Mouse (Mus musculus): ENCODE data around the gene Tmem161a.

Tmem161a gene

GRCm38 (mm10) chr8:70172043-70172681, at the start of gene Tmem161a:
Gene Tmem161a (plus strand): TSS chr8:70172356.
- DNase-seq, result peak; percentile 91 to 95

DNA sequence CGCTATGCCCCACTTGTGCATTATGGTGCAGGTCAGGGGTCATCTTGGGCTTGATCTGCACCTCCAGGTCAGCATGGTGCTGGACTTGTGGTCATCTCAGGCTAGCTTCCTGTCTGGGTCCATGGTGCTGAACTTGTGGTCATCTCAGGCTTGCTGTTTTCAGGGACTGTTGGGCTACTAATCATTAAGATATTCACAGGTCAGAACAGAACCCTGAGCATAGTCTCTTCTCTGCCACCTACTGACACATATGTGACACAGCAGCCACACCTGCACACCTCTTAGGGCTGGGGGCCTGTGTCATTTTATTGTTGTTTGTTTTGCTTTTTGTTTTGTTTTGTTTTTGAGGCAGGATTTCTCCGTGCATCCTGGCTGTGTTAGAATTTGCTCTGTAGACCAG, 49.3 kb upstream of the Tmem161a start:
- DNase-seq, result peak in 1 of 2 experiments; percentile 33

GRCm38 (mm10) chr8:70124992-70125391, 47.2 kb upstream of the Tmem161a start:
- no peak for DNase-seq

DNA sequence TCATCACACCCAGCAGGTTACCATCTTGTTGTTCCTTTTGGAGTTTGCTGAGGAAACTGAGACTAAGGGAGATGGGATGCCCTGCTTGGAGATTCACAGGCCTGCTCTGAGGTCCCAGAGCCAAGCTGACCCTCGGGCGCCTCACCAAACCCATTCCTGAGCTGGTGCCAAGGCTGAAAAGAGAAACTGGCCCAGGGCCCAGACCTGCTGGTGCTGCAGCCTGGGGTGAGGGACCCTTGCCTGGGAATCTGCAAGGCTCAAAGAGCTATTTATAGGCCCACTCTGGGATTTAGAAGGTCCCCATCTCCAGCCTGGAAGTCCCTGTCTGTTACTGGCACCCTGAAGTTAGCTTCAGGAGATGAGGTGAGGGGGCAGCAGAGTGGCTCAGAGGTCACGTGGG, 43.7 kb upstream of the Tmem161a start:
- peak in 1 of 2 experiments; percentile 28 for DNase-seq

- DNase-seq, result peak; percentile 47
Measured at GRCm38 (mm10) chr8:70129309-70129952, 42.7 kb upstream of the Tmem161a start.

DNA sequence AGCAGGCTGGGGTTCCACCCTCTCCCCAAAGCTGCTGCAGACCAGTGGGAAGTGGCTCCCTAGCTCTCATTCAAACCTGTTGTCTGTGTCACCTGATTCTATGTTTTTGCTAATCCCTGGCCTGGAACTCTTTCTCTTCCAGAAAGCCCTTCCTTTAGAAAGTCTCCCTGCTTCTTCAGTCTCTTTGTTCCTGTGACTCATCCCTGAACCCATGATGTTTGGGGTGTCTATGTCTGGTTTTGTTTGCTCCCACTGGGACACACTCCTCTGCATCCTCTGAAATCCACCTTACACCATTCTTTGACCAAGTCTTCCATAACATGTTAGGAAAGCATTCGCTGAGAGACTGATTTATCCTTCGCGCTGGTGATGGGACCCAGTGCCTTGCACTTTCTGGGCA, 42.1 kb upstream of the Tmem161a start:
- no peak for DNase-seq

- DNase-seq, result peak; percentile 85 to 88
Measured at GRCm38 (mm10) chr8:70131166-70131883, 40.8 kb upstream of the Tmem161a start, which contains the start of gene Nr2c2ap. Gene Nr2c2ap (plus strand): TSS chr8:70131333.

DNA sequence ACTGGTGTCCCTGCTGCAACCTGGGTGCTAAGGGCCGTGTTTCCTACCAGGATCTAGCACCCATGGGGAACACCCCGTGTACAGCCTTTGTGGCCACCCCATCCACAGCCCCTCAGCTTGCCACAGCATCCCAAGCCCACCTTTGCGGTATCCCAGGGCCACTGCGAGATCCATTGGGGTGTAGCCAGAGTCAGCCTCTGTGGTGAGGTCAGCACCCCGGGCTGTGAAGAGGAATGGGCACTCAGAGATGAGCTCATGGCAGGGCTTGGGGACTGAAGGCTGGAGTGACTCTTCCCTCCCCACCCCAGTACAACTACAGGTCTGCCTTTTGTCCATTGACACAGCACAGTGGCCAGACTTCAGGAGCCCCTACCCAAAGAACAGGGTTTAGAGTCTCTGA, 38.1 kb upstream of the Tmem161a start:
- DNase-seq, result no peak

GRCm38 (mm10) chr8:70134931-70135330, 37.2 kb upstream of the Tmem161a start:
- DNase-seq, result no peak

- DNase-seq, result no peak
Measured at GRCm38 (mm10) chr8:70136591-70136990, 35.6 kb upstream of the Tmem161a start.

GRCm38 (mm10) chr8:70137890-70138289, 34.3 kb upstream of the Tmem161a start:
- no peak for DNase-seq

- DNase-seq, result peak; percentile 99
Measured at GRCm38 (mm10) chr8:70139026-70139857, 32.9 kb upstream of the Tmem161a start, which contains the start of the genes Rfxank, Borcs8 and Mef2b. Gene Rfxank (minus strand): TSS chr8:70139154. Gene Borcs8 (plus strand): TSS chr8:70139499. Gene Mef2b (plus strand): TSS chr8:70139711.

- DNase-seq, result no peak
Measured at GRCm38 (mm10) chr8:70139981-70140380, 32.2 kb upstream of the Tmem161a start.

DNA sequence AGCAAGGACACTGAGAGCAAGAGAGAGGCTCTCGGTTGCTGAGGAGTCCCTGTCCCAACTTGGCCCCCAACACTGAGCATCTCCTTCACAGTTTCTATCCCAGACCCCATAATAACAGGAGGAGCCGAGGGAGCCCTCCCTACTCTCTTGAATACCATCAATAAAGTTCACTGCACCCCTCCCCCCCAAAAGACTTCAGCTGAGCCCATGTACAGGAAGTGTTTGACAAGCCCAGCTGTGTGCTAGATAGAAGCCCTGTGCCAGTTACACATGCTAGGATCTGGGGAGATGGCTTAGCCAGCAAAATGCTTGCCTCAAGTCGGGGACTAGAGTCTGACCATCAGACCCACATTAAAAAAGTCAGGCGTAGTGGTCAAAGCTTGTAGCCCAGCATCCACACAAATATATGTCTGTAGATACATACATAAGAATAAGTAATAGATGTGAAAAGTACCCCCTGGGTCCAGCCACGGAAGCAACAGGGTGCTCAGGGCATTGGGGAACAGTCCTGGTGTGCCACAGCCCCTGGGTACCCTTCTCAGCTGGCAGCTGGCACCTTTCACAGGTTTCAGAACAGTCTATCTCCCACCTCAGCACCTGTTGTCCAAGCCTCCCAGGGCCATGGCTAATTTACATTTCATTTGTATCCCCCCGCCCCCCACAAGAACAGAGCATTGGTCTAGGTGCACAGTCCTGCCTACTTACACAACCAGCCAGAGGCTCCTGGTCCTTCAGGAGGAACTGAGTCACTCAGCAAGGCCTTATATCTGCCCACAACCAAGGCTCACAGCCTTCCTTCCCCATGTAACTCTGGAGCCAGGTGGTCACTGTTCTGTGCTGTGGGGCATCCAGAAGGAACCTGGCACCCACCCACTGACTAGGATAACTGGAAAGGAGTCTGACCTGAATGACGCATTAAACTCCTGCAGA, 24.2 kb upstream of the Tmem161a start:
- DNase-seq, result no peak

DNA sequence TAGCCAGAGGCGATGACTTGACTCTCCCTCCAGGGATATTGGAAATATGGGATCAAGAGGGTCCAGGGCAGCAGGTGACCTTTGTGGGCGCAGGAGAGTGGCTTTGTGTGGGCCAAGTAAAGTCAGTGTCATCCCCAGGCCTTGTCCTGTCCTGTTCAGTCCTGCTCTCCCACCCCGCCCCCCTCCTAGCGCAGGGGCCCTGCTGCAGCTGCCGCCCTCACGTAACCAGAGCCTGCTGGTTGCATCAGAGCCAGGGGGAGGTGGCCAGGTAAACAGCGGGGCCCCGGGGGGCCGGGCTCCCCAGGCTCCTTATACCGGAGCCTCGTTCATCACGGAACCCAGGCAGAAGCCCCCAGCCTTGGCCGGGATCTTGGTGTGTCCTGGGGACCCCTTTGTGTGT, 22.0 kb upstream of the Tmem161a start:
- DNase-seq, result no peak

- peak in 1 of 2 experiments; percentile 56 for DNase-seq
Measured at GRCm38 (mm10) chr8:70152537-70153257, 19.5 kb upstream of the Tmem161a start.

DNA sequence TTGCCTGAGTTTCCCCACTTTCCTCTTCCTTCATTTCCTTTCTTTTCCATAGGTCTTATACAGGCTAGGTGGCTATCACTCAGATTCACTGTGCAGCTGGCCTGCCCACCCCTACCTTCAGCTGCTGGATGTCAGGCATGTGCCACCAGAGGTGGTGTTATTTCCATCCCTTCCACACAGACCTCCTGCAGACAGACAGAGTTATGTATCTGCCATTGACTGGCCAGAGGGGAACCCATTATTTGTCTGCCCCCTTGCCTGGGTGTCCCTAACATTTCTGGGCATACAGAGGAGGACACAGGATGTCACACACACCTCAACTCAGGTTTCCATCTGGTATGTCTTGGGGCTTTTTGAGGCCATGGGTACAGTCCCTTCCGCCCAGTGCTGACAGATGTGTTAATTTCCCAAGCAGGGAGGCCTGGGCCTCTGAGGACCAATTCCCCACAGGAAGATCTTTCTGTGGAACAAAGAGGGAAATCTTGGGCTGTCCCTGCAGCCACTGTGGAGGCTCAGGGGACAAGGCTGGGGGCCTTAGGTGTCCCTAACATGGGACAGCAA, 14.8 kb upstream of the Tmem161a start:
- DNase-seq, result no peak

DNA sequence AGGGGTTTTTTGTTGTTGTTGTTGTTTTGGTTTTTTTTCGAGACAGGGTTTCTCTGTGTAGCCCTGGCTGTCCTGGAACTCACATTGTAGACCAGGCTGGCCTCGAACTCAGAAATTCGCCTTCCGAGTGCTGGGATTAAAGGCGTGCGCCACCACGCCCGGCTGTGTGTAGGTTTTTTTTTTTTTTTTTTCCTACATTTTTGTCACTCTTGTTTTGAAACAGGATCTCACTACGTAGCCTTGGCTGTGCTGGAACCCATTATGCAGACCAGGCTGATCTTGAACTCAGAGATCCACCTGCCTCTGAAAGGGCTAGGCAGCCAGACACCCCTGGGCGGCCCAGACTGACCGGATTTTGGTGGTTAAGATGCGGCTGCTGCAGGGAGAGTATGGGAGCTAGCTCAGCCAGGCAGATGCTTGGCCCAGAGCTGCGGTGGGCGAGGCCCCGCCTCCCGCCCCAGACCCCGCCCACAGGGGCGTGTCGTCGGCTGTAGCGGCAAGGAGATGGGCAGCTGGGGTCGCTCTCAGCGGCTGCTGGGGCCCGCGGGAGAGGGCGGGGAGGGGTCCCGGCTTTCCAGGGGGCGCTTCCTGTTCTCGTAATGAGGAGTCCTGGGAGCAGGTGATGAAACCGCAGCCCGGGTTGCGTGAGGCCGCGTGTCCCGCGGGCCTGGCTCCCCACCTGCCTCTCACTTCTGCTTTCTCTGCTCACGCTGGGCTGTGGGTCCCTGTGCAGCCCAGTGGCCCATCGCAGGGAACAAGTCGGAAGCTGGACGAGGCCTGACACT, 13.9 kb upstream of the Tmem161a start:
- peak; percentile 34 to 58 for DNase-seq

- DNase-seq, result no peak
Measured at GRCm38 (mm10) chr8:70159211-70159610, 12.9 kb upstream of the Tmem161a start.

DNA sequence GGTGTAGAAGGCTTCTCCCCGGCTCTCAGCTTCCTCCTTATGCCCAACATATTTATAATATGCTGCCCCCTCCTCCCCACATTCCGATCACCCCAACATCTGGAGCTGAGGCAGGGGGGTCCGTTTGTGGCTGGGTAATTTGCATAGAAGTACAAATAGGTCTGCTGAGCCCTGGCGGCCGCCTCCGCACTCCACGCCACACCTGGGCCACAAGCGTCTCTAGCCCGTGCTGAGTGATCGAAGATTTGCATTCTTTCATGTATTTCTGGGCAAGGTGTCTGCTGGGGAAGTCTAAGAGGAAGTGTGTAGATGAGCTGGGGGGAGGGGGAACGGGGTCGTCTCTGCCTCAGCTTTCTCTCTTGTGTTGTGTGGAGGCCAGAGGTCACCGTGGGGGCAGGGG, 12.1 kb upstream of the Tmem161a start:
- no peak for DNase-seq

Data from cerebellum, adult 18-20 months (tissue).